Mouse (Mus musculus): ENCODE measurements around the gene Nipbl.
"Not testable (repeated sequence)": the region's sequence is repeated elsewhere in the genome, so short reads cannot be mapped to it uniquely, and the experiment has no call there.

The Nipbl gene

GRCm38 (mm10) chr15:8443926-8444889 is at the start of gene Nipbl:
Gene Nipbl, minus strand, starts transcription at chr15:8444463.
- peak; percentile 81 to 88 for DNase-seq (ENCODE audit: low spot score in 2 of 2)

GRCm38 (mm10) chr15:8485261-8485660 is 41.0 kb upstream of the Nipbl start:
- no peak for DNase-seq (ENCODE audit: low spot score in 2 of 2)

- DNase-seq (ENCODE audit: low spot score in 2 of 2): no peak
These were observed 24.8 kb upstream of the Nipbl start for GRCm38 (mm10) chr15:8469006-8469575.

- no peak for DNase-seq (ENCODE audit: low spot score in 2 of 2)
These were observed 19.3 kb upstream of the Nipbl start for GRCm38 (mm10) chr15:8463521-8463920.

GRCm38 (mm10) chr15:8462780-8463179 is 18.5 kb upstream of the Nipbl start:
- no peak for DNase-seq (ENCODE audit: low spot score in 2 of 2)

- DNase-seq (ENCODE audit: low spot score in 2 of 2): no peak
These were observed 16.6 kb upstream of the Nipbl start for GRCm38 (mm10) chr15:8460871-8461270.

GRCm38 (mm10) chr15:8459979-8460378 is 15.7 kb upstream of the Nipbl start:
- DNase-seq (ENCODE audit: low spot score in 2 of 2): no peak

GRCm38 (mm10) chr15:8456223-8456622 is 12.0 kb upstream of the Nipbl start:
- not testable (repeated sequence) for DNase-seq (ENCODE audit: low spot score in 2 of 2)

GRCm38 (mm10) chr15:8455486-8455885 is 11.2 kb upstream of the Nipbl start:
- no peak for DNase-seq (ENCODE audit: low spot score in 2 of 2)

GRCm38 (mm10) chr15:8451071-8451470 is 6.8 kb upstream of the Nipbl start:
- peak; percentile 61 to 65 for DNase-seq (ENCODE audit: low spot score in 2 of 2)

- no peak for DNase-seq (ENCODE audit: low spot score in 2 of 2)
These were observed 3.0 kb upstream of the Nipbl start for GRCm38 (mm10) chr15:8447193-8447767.

GRCm38 (mm10) chr15:8446435-8446834 is 2.2 kb upstream of the Nipbl start:
- DNase-seq (ENCODE audit: low spot score in 2 of 2): peak; percentile 70 to 80

GRCm38 (mm10) chr15:8445951-8446419 is 1.7 kb upstream of the Nipbl start:
- DNase-seq (ENCODE audit: low spot score in 2 of 2): peak; percentile 42 to 57

GRCm38 (mm10) chr15:8444890-8445597 is 781 bp upstream of the Nipbl start:
- peak; percentile 66 to 82 for DNase-seq (ENCODE audit: low spot score in 2 of 2)

GRCm38 (mm10) chr15:8443168-8443925 is 916 bp downstream of the Nipbl start:
- DNase-seq (ENCODE audit: low spot score in 2 of 2): peak; percentile 60 to 71

- peak; percentile 26 to 31 for DNase-seq (ENCODE audit: low spot score in 2 of 2)
These were observed 1.5 kb downstream of the Nipbl start for GRCm38 (mm10) chr15:8442761-8443160.

GRCm38 (mm10) chr15:8442156-8442555 is 2.1 kb downstream of the Nipbl start:
- no peak for DNase-seq (ENCODE audit: low spot score in 2 of 2)

GRCm38 (mm10) chr15:8433239-8433947 is 10.9 kb downstream of the Nipbl start:
- DNase-seq (ENCODE audit: low spot score in 2 of 2): no peak

- DNase-seq (ENCODE audit: low spot score in 2 of 2): no peak
These were observed 11.7 kb downstream of the Nipbl start for GRCm38 (mm10) chr15:8432534-8432933.

GRCm38 (mm10) chr15:8429502-8429901 is 14.8 kb downstream of the Nipbl start:
- DNase-seq (ENCODE audit: low spot score in 2 of 2): no peak
